Mouse (Mus musculus) bone marrow, adult 2 months (tissue): ENCODE results near the gene Ucp3. TPM values are rescaled to one million over a fixed set of nuclear protein-coding genes. Genes with fewer than 3 reads are reported as not detected.
A peak's percentile ranks its signal among the peaks of the same experiment; 100 is the strongest.
"Not testable (repeated sequence)": the region's sequence is repeated elsewhere in the genome, so short reads cannot be mapped to it uniquely, and the experiment has no call there.

Experiments used
- H3K27ac ChIP-seq: fragments of 200-500 bp; 2 replicates; pipeline ENCODE4 v1.5.1; 2012; ENCODE audit warnings: low read depth, mild to moderate bottlenecking, control low read depth, inconsistent platforms, low read length; ENCODE audit not compliant: control insufficient read depth, poor library complexity, insufficient read depth
- H3K4me1 ChIP-seq: fragments of 200-500 bp; 2 replicates; pipeline ENCODE4 v1.6.1; 2011; ENCODE audit warnings: low read length; ENCODE audit not compliant: control insufficient read depth, insufficient read depth
- H3K4me3 ChIP-seq: fragments of 200-500 bp; replicated peaks from 2 replicates; pipeline ENCODE3; 2011; ENCODE audit warnings: mild to moderate bottlenecking, low read depth, low read length, control low read depth; ENCODE audit not compliant: control insufficient read depth
- CTCF ChIP-seq: fragments of 200-500 bp; IDR thresholded peaks from 2 replicates; pipeline ENCODE4 v1.5.1; 2011; ENCODE audit warnings: low read length, control low read depth; ENCODE audit not compliant: control insufficient read depth, insufficient read depth
- POLR2A ChIP-seq: fragments of 200-500 bp; IDR thresholded peaks from 2 replicates; pipeline ENCODE4 v1.6.1; 2011; ENCODE audit warnings: low read depth, mild to moderate bottlenecking, control low read depth, low read length, borderline replicate concordance; ENCODE audit not compliant: control insufficient read depth
- WGBS: fragments of 180-500 bp; shearing (Covaris S2); methylation state at CpG from one replicate; pipeline ENCODE4 v1.1.7; 2018; 5-methylcytosine and 5-hydroxymethylcytosine counted together
- polyA plus RNA-seq: library from polyadenylated mRNA; stranded (reverse); fragments of >200 nt; gene quantifications from 2 replicates; pipeline ENCODE4 v1.2.4, GENCODE M21; 2011; ENCODE audit warnings: low replicate concordance; ENCODE audit not compliant: missing spikeins, insufficient read depth, insufficient read length

Ucp3 gene
- polyA plus RNA-seq, 1 experiment, result 0.77 TPM

DNA sequence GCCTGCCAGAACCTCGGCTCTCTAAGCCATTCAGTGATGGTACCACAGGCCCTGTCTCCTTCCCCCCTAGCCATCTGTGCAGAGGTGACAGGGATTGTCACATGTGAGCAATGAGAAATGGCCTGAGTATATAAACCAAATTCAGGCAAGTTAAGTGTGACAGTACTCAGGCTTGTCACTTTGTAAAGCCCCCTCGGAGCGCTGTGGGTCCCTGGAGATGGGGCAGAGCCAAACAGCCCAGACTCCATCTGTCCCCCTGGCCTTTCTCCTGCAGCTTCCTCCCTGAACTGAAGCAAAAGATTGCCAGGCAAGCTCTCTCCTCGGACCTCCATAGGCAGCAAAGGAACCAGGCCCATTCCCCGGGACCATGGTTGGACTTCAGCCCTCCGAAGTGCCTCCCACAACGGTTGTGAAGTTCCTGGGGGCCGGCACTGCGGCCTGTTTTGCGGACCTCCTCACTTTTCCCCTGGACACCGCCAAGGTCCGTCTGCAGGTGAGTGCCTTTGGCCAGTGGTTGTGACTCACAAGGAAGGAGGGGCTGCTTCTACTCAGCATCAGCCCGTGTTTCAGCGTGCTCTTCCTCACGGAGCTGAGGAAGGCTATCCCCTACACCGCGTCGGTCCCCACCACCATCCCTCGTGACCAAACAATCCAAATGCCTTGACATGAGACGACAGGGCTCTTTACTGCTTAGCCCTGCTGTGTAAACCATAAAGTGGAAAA, 6.5 kb downstream of the Ucp3 start:
- TF ChIP-seq POLR2A (no peak), CTCF (no peak)
- Histone ChIP-seq H3K4me3 (no peak overlapping the region), H3K27ac (no peak overlapping the region), H3K4me1 (no peaks in the 10 kb centered on the region; the same call in 1 of the 2 replicates)
- WGBS, result 89% methylated on average over 20 of the region's 20 CpGs

DNA sequence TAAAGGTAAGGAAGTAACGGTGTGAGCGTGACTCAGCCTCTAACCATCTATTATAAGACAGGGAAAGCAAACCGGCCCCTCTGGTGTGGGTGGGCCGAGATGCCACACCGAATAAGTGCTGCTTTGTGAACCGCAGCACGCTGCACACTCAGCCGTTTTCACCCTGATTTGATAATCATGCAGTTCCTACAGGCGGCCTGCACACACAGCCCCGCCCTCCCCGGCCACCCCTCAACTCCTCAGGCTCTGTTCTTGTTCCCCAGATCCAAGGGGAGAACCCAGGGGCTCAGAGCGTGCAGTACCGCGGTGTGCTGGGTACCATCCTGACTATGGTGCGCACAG, 7.0 kb downstream of the Ucp3 start:
- WGBS, result 82% methylated on average over 15 of the region's 15 CpGs

DNA sequence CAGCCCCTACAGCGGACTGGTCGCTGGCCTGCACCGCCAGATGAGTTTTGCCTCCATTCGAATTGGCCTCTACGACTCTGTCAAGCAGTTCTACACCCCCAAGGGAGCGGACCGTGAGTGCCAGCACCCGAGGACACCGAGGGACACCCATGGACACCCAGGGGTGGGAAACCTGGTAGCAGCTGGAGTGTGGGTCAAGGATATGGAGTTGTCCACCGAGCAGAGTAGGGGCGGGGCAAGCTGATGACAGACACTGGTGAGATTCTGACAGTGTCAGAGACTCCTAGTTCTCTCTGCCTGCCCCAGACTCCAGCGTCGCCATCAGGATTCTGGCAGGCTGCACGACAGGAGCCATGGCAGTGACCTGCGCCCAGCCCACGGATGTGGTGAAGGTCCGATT, 7.4 kb downstream of the Ucp3 start:
- Histone ChIP-seq H3K4me1 (no peaks in the 10 kb centered on the region; the same call in 1 of the 2 replicates), H3K4me3 (no peak overlapping the region), H3K27ac (no peak overlapping the region)
- TF ChIP-seq CTCF (no peak), POLR2A (no peak)
- WGBS, result 91% methylated on average over 17 of the region's 17 CpGs

More for the DNA sequence above, 7.0 kb downstream of the Ucp3 start:
- Histone ChIP-seq H3K4me3 (no peak overlapping the region), H3K27ac (no peak overlapping the region), H3K4me1 (no peaks in the 10 kb centered on the region; the same call in 1 of the 2 replicates)
- TF ChIP-seq POLR2A, result no peak
- TF ChIP-seq CTCF, result no peak

DNA sequence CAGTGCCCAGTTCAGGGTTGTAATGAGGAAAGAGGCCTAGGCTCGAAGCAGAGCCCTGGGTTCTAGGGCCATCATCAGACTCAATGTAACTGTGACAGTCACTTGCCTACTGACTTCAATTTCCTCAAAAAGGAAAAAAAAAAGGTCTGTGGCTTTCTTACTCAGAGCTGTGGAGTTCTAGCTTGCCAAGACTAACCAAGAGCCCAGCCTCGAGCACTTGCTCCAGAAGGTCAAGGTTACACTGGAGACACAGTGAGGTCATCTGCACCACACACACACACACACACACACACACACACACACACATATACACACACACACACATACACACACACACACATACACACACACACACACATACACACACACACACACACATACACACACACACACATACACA, 9.3 kb downstream of the Ucp3 start:
- not testable (repeated sequence) for H3K27ac ChIP-seq, H3K4me3 ChIP-seq, H3K4me1 ChIP-seq
- 39% methylated on average over 2 of the region's 2 CpGs for WGBS

DNA sequence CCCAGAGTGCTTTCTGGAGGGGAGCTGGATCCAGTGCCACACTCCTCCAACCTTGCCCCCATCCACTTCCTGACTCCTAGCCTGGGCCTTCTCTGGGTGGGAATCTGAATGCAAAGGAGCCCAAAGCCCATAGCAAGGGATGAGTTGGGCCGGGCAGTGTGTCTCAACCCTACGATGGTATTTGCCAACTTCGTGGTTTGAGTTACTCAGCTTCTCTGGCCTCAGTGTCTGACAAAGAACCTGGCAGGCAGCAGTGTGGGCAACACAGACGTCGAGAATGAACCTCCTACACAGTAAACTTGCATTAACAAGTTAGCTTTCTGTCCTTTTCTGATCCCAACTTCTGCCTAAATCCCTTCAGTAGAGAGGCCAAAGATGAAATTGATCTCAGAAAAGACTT, 11.7 kb downstream of the Ucp3 start:
- H3K27ac ChIP-seq, result peak overlapping the region; percentile 58

DNA sequence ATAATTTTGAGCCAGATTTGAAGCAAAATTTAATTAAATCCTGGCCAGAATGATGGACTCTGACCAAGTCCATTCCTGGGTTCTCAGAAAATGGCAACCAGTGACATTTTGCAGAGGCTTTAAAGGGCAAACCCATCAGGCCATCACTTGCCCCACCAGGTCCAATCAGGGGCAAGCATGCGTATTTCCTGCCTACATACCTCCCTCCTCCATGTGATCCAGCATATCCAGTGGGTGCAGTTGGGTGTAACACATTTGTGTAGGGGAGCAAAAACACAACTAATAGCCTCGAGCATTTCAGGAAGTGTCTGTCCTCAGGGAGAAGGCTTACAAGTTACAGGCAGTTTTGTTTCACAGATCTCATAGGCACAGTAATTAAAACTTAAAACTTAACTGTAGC, 14.5 kb downstream of the Ucp3 start:
- H3K4me1 ChIP-seq, result no peaks in the 10 kb centered on the region; the same call in 1 of the 2 replicates
- WGBS, result 43% methylated on average over 2 of the region's 2 CpGs
- no peak overlapping the region for H3K27ac ChIP-seq
- TF ChIP-seq POLR2A, result no peak
- TF ChIP-seq CTCF, result no peak
- H3K4me3 ChIP-seq, result no peak overlapping the region

More for the DNA sequence above, 11.7 kb downstream of the Ucp3 start:
- TF ChIP-seq CTCF (no peak), POLR2A (no peak)
- no peaks in the 10 kb centered on the region; the same call in 1 of the 2 replicates for H3K4me1 ChIP-seq
- no peak overlapping the region for H3K4me3 ChIP-seq
- 19% methylated on average over 5 of the region's 5 CpGs for WGBS

DNA sequence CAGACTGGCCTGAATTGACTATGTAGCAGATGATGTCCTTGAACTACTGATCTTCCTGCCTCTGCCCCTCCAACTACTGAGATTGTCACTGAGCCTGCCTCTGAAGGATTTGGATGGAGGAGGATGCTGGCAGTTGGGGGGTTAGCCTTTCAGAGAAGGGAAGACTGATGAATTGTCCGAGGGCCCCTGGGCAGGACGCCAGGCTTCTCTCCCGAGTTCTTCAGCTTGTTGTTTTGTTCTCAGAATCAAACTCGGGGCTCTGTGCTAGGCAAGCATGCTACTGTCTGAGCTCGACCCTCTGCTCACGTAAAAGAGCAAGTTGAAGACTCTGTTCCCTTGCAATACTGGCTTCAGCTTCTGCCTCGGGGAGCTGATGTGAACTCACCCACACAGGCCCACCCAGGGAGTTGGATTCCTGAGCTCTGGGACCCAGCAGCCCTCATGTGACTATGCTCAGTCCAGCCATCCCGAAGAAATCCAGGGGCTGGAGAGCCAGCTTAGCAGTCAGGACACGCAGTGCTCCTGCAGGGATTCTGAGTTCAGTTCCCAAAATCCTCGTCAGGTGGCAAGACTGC, 15.8 kb downstream of the Ucp3 start:
- Histone ChIP-seq H3K4me1 (no peaks in the 10 kb centered on the region; the same call in 1 of the 2 replicates), H3K4me3 (no peak overlapping the region), H3K27ac (no peak overlapping the region)
- TF ChIP-seq CTCF (no peak), POLR2A (no peak)
- 72% methylated on average over 10 of the region's 10 CpGs for WGBS

DNA sequence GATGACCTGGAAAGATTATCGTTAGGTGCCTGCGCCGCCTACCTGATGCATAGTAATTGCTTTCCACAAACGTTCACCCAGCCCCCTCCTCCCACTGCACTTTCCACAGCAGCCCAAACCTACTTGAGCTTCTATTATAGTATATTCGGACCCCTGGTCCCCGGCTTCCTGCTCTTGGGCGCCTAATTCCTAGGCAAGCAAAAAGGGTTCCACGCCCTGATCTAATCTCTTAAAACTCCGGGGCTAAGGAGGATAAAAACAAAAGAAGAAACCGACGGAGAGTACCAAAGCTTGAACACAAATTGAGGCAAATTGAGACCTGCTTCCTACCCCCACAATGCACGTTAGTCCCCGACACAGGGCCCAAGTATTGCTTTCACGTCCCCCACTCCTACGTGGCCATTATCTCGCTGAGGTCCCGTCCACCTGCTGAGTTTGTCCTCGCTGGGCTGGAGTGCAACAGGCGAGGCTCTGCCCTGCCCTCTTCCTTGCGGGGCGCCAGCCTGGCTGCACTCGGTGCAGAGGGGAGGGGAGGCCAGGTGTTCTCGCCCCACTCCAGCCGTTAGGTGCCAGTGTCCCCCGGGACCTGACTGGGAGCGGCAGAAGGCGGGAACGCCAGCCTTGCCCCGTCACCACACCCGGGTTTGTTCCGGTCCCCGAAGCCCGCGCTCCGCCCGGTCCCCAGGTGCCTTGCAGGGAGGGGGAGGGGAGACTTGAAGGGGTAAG, 19.8 kb downstream of the Ucp3 start:
- H3K4me1 ChIP-seq, result no peaks in the 10 kb centered on the region; the same call in 1 of the 2 replicates
- peak overlapping the region; percentile 92 for H3K27ac ChIP-seq
- H3K4me3 ChIP-seq, result peak overlapping the region; percentile 82
- TF ChIP-seq CTCF (no peak), POLR2A (no peak; the same call in 1 of the 2 replicates)
- 2% methylated on average over 36 of the region's 36 CpGs for WGBS

DNA sequence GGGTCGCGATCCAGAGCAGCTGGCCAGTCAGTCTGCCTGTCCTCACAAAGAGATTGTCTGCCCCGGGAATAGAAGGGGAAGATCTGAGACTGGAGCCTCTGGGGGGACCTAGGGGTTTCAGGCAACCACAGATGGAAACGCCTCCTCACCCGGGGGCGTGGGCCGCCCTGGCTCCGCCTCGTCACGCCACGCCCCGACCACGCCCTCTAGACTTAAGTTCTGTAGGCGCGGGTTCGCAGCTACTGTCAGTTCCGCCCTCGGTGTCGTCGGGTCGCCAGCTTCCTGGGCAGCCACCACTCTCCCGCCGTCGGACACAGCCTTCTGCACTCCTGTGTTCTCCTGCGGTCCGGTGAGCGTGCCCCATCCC, 20.3 kb downstream of the Ucp3 start, which contains the start of gene Ucp2:
Ucp2 (plus strand) TSS at position 221 of the 367 bp plus-strand sequence.
- H3K27ac ChIP-seq, result peak within 1 kb of the TSS; percentile 92
- under 1% methylated on average over 27 of the region's 27 CpGs for WGBS
- no peaks in the 10 kb centered on the region; the same call in 1 of the 2 replicates for H3K4me1 ChIP-seq
- no peak for TF ChIP-seq CTCF
- peak; percentile 100 for TF ChIP-seq POLR2A
- H3K4me3 ChIP-seq, result peak within 1 kb of the TSS; percentile 82
